Mouse (Mus musculus) megakaryocyte, embryonic 14.5 days (primary cell): Measurements from ENCODE around the gene Papln. TPM values are rescaled to one million over a fixed set of nuclear protein-coding genes. Genes with fewer than 3 reads are reported as not detected.

Source experiments
- H3K27me3 ChIP-seq: replicated peaks from 2 replicates; pipeline ENCODE3; 2012; ENCODE audit warnings: inconsistent platforms
- H3K36me3 ChIP-seq: replicated peaks from 2 replicates; pipeline ENCODE3; 2012; ENCODE audit warnings: low read length, inconsistent platforms, mixed read lengths
- H3K4me1 ChIP-seq: 2 replicates; pipeline ENCODE4 v1.6.1; 2012; ENCODE audit warnings: inconsistent platforms
- H3K4me3 ChIP-seq: replicated peaks from 2 replicates; pipeline ENCODE3; 2012; ENCODE audit warnings: moderate library complexity, mild to moderate bottlenecking, inconsistent platforms
- H3K9me3 ChIP-seq: 2 replicates; pipeline ENCODE4 v1.6.1; 2012; ENCODE audit warnings: inconsistent platforms
- FLI1 ChIP-seq: IDR thresholded peaks from 2 replicates; pipeline ENCODE4 v1.6.1; 2012; ENCODE audit warnings: low read length, inconsistent platforms, mixed read lengths
- GATA1 ChIP-seq: IDR thresholded peaks from 3 replicates; pipeline ENCODE4 v1.6.1; 2012; ENCODE audit warnings: mixed read lengths, low read length, inconsistent platforms, borderline replicate concordance
- polyA plus RNA-seq: library from polyadenylated mRNA; stranded (reverse); fragments of >175 nt; gene quantifications from 2 replicates; pipeline ENCODE4 v1.2.3, GENCODE M21; 2012; ENCODE audit warnings: low replicate concordance; ENCODE audit not compliant: insufficient read depth

Papln gene
- polyA plus RNA-seq, 1 experiment = 0.22 TPM

- H3K4me1 ChIP-seq = peaks cover 13% of the 10 kb centered on the region; the same call in 1 of the 2 replicates
- H3K27me3 ChIP-seq = peaks cover 16% of the 10 kb centered on the region
- H3K4me3 ChIP-seq = no peak overlapping the region
- H3K36me3 ChIP-seq = peaks cover 45% of the 10 kb centered on the region
- no peaks in the 10 kb centered on the region for H3K9me3 ChIP-seq
- TF ChIP-seq GATA1 (no peak), FLI1 (no peak)
Observed at GRCm38 (mm10) chr12:83738651-83739050, 24.8 kb upstream of the Papln start.

GRCm38 (mm10) chr12:83741722-83742121 is 21.7 kb upstream of the Papln start:
- H3K4me1 ChIP-seq = peaks cover 14% of the 10 kb centered on the region; the same call in 1 of the 2 replicates
- H3K4me3 ChIP-seq = no peak overlapping the region
- peaks cover 14% of the 10 kb centered on the region for H3K36me3 ChIP-seq
- TF ChIP-seq GATA1 (no peak), FLI1 (no peak)
- H3K9me3 ChIP-seq = no peaks in the 10 kb centered on the region
- peaks cover 34% of the 10 kb centered on the region for H3K27me3 ChIP-seq

DNA sequence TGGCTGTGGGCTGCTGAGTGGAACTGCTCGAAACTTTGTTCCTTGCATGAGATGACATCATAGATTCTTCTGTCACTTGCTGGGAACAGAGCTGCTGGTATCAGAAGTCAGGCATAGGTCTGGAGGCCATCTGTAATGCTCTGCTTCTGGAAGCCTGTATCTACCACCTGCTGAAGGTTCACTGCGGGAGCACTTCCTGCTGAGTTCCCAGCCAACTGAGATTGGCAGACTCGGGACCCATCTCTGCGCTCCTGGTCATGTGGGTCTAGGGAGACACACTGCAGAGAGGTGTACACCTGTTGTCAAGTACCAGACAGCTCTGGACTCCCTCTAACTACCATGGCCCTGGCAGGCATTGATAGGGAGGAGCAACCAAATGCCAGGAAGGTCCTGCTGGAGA is 20.6 kb upstream of the Papln start:
- H3K36me3 ChIP-seq = peaks cover 3% of the 10 kb centered on the region
- H3K27me3 ChIP-seq = peaks cover 42% of the 10 kb centered on the region
- peaks cover 9% of the 10 kb centered on the region for H3K9me3 ChIP-seq
- TF ChIP-seq FLI1 (no peak), GATA1 (no peak)
- H3K4me1 ChIP-seq = peaks cover 14% of the 10 kb centered on the region; the same call in 1 of the 2 replicates
- no peak overlapping the region for H3K4me3 ChIP-seq

DNA sequence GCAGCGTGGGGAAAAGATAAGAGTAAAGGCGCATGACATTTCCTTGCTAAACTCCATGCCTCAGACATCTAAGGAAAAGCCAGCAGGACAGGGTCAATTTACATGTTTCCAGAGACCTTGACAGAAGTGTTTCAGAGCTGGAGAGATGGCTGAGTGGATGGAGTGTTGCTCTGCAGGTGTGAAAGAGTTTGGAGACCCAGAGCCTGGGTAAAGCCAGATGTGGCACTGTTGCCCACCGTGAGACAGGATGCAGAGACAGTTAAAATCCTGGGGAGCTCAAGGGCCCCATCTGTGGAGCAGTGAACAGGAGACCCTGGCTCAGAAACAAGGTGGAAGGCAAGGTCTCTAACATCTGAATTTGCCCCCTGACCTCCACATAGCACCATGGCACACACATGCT is 19.7 kb upstream of the Papln start:
- Histone ChIP-seq H3K4me1 (peaks cover 14% of the 10 kb centered on the region; the same call in 1 of the 2 replicates), H3K27me3 (peaks cover 47% of the 10 kb centered on the region), H3K4me3 (no peak overlapping the region), H3K9me3 (peaks cover 13% of the 10 kb centered on the region), H3K36me3 (no peaks in the 10 kb centered on the region)
- TF ChIP-seq GATA1 (no peak), FLI1 (no peak)

GRCm38 (mm10) chr12:83749186-83749585 is 14.2 kb upstream of the Papln start:
- Histone ChIP-seq H3K36me3 (no peaks in the 10 kb centered on the region), H3K4me3 (no peak overlapping the region), H3K9me3 (peaks cover 13% of the 10 kb centered on the region), H3K27me3 (peaks cover 67% of the 10 kb centered on the region), H3K4me1 (no peaks in the 10 kb centered on the region)
- TF ChIP-seq GATA1 = no peak
- TF ChIP-seq FLI1 = no peak

DNA sequence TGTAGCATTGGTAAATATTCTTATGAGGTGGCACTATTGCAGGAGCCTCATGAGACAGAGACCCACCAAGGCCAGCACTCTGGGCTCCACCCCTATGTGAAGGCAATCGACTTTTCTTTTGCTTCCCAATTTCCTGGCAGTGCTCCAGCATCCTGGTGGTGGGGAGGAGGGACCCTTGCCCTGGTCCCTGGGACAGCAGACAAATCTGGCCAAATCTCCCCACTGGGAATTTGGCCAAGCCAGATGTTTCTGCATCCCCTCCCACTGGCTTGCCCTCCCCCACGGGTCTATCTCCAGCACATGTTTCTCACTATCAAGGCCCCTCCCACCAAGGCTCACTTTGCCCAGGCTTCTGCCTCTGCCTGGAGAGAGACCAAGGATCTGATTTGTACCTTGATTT is 10.9 kb upstream of the Papln start:
- peaks cover 9% of the 10 kb centered on the region for H3K9me3 ChIP-seq
- H3K36me3 ChIP-seq = no peaks in the 10 kb centered on the region
- TF ChIP-seq FLI1 (no peak), GATA1 (no peak)
- peaks cover 64% of the 10 kb centered on the region for H3K27me3 ChIP-seq
- H3K4me1 ChIP-seq = peaks cover 4% of the 10 kb centered on the region; the same call in 1 of the 2 replicates
- no peak overlapping the region for H3K4me3 ChIP-seq

- H3K36me3 ChIP-seq = no peaks in the 10 kb centered on the region
- TF ChIP-seq GATA1 = no peak
- TF ChIP-seq FLI1 = no peak
- H3K4me1 ChIP-seq = peaks cover 15% of the 10 kb centered on the region
- H3K9me3 ChIP-seq = peaks cover 6% of the 10 kb centered on the region
- H3K27me3 ChIP-seq = peaks cover 73% of the 10 kb centered on the region
- no peak overlapping the region for H3K4me3 ChIP-seq
Observed at GRCm38 (mm10) chr12:83758735-83759134, 4.7 kb upstream of the Papln start.

- Histone ChIP-seq H3K4me1 (peaks cover 21% of the 10 kb centered on the region), H3K27me3 (peaks cover 84% of the 10 kb centered on the region), H3K36me3 (no peaks in the 10 kb centered on the region), H3K4me3 (no peak overlapping the region), H3K9me3 (peaks cover 6% of the 10 kb centered on the region)
- no peak for TF ChIP-seq FLI1
- no peak for TF ChIP-seq GATA1
Observed at GRCm38 (mm10) chr12:83760201-83760600, 3.2 kb upstream of the Papln start.

GRCm38 (mm10) chr12:83762706-83763105 is 728 bp upstream of the Papln start:
- H3K4me3 ChIP-seq = no peak overlapping the region
- H3K27me3 ChIP-seq = peaks cover 89% of the 10 kb centered on the region
- peaks cover 17% of the 10 kb centered on the region for H3K4me1 ChIP-seq
- peaks cover 4% of the 10 kb centered on the region for H3K9me3 ChIP-seq
- no peak for TF ChIP-seq GATA1
- no peak for TF ChIP-seq FLI1
- no peaks in the 10 kb centered on the region for H3K36me3 ChIP-seq

DNA sequence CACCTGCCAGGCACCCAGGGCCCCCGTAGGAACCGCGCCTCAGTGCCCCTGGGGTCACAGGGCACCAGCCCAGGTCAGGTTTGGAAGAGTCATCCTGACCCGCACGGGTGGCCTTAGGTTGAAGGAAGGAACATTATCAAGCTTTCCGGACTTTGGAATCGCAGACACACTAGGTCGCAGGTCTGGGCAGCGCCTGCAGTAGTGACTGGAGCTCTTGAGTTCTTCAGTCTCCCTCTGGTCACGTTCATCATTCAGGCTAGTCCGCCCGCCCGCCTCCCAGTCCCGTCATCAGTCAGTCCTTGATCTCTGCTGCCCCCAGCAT is 571 bp downstream of the Papln start:
- H3K4me3 ChIP-seq = no peak overlapping the region
- no peak for TF ChIP-seq FLI1
- TF ChIP-seq GATA1 = no peak
- peaks cover 17% of the 10 kb centered on the region for H3K4me1 ChIP-seq
- peaks cover 4% of the 10 kb centered on the region for H3K9me3 ChIP-seq
- H3K27me3 ChIP-seq = peaks cover 89% of the 10 kb centered on the region
- H3K36me3 ChIP-seq = no peaks in the 10 kb centered on the region

- no peak for TF ChIP-seq GATA1
- TF ChIP-seq FLI1 = no peak
- H3K9me3 ChIP-seq = peaks cover 4% of the 10 kb centered on the region
- H3K4me1 ChIP-seq = peaks cover 17% of the 10 kb centered on the region
- peaks cover 91% of the 10 kb centered on the region for H3K27me3 ChIP-seq
- no peak overlapping the region for H3K4me3 ChIP-seq
- no peaks in the 10 kb centered on the region for H3K36me3 ChIP-seq
Observed at GRCm38 (mm10) chr12:83764519-83764918, 1.1 kb downstream of the Papln start.
